Comparison of ENCODE assay signal across 8 mouse cellular contexts in the genomic region with DNA sequence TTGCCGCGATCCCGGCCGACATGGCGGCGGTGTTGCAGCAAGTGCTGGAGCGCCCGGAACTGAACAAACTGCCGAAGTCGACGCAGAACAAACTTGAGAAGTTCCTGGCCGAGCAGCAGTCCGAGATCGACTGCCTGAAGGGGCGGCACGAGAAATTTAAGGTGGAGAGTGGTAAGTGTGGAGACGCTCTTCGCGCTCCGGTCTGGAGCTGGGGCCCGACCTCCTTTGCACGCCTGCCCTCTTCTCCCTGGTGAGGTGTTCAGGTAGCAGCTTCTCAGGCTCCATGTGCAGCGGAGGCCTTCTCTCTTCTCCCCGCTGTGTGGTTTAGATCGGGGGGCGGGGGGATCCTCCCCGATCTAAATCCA. TPM values are rescaled to one million over a fixed set of nuclear protein-coding genes. Genes with fewer than 3 reads are reported as not detected.
DNase-seq lines count a peak whose midpoint lies in the region; ATAC-seq and TF ChIP-seq lines count a peak whose summit lies in the region.

No protein-coding gene starts in this region.

- under 1% methylated on average over 27 of the region's 27 CpGs for WGBS in kidney, embryonic 15.5 days
- 0% methylated on average over 25 of the region's 27 CpGs for WGBS in hindbrain, postnatal 0 days
- under 1% methylated on average over 27 of the region's 27 CpGs for WGBS in midbrain, postnatal 0 days

- H3K36me3 ChIP-seq in kidney, embryonic 15.5 days: peaks cover 40% of the 10 kb centered on the region
- peaks cover 7% of the 10 kb centered on the region for H3K36me3 ChIP-seq in hindbrain, postnatal 0 days (ENCODE audit: insufficient read depth, low read length)
- H3K36me3 ChIP-seq in midbrain, postnatal 0 days (ENCODE audit: insufficient read depth, low read length): peaks cover 12% of the 10 kb centered on the region

- ATAC-seq in kidney, embryonic 15.5 days (replicated peaks; ENCODE audit: low FRiP score): peak; percentile 68
- ATAC-seq in hindbrain, postnatal 0 days: no peak
- ATAC-seq in midbrain, postnatal 0 days (ENCODE audit: low FRiP score): peak; percentile 50

- peak overlapping the region; percentile 65 for H3K4me2 ChIP-seq in kidney, embryonic 15.5 days
- H3K4me2 ChIP-seq in hindbrain, postnatal 0 days (ENCODE audit: low read depth, low read length): peak overlapping the region; percentile 74
- H3K4me2 ChIP-seq in midbrain, postnatal 0 days (ENCODE audit: low read depth, low read length, poor library complexity, severe bottlenecking): peak overlapping the region; percentile 64

- H3K27me3 ChIP-seq in kidney, embryonic 15.5 days: no peaks in the 10 kb centered on the region
- no peaks in the 10 kb centered on the region for H3K27me3 ChIP-seq in hindbrain, postnatal 0 days (ENCODE audit: insufficient read depth, low read length)
- H3K27me3 ChIP-seq in midbrain, postnatal 0 days (ENCODE audit: insufficient read depth, low read length): no peaks in the 10 kb centered on the region

- peaks cover 7% of the 10 kb centered on the region; the same call in 1 of the 2 replicates for H3K4me1 ChIP-seq in kidney, embryonic 15.5 days
- H3K4me1 ChIP-seq in brown adipose tissue, adult 24 weeks (ENCODE audit: control insufficient read depth, insufficient read depth, insufficient read length, low read length): peaks cover 2% of the 10 kb centered on the region; the same call in 1 of the 2 replicates
- H3K4me1 ChIP-seq in hindbrain, postnatal 0 days (ENCODE audit: insufficient read depth, low read length): no peaks in the 10 kb centered on the region
- no peaks in the 10 kb centered on the region; the same call in 1 of the 2 replicates for H3K4me1 ChIP-seq in midbrain, postnatal 0 days (ENCODE audit: insufficient read depth, low read length)

- peak overlapping the region; percentile 90 for H3K4me3 ChIP-seq in kidney, embryonic 15.5 days (replicated peaks)
- peak overlapping the region; percentile 83 for H3K4me3 ChIP-seq in brown adipose tissue, adult 24 weeks (ENCODE audit: insufficient read depth, low read depth, low read length)
- peak overlapping the region; percentile 91 for H3K4me3 ChIP-seq in hindbrain, postnatal 0 days (ENCODE audit: low read length)
- peak overlapping the region; percentile 79 for H3K4me3 ChIP-seq in midbrain, postnatal 0 days (ENCODE audit: low read depth, low read length)

- peak overlapping the region; percentile 91 for H3K27ac ChIP-seq in kidney, embryonic 15.5 days
- H3K27ac ChIP-seq in brown adipose tissue, adult 24 weeks (replicated peaks; ENCODE audit: low read depth, low read length): peak overlapping the region; percentile 59
- peak overlapping the region; percentile 86 for H3K27ac ChIP-seq in hindbrain, postnatal 0 days
- peak overlapping the region; percentile 78 for H3K27ac ChIP-seq in midbrain, postnatal 0 days (ENCODE audit: low read depth, low read length)

- no peak for TF ChIP-seq CTCF in hindbrain, postnatal 0 days (IDR thresholded peaks at IDR 0.05; ENCODE audit: low read depth)
- no peak for TF ChIP-seq CTCF in midbrain, postnatal 0 days (IDR thresholded peaks at IDR 0.05)

- H3K9ac ChIP-seq in kidney, embryonic 15.5 days: peak overlapping the region; percentile 84
- H3K9ac ChIP-seq in hindbrain, postnatal 0 days (replicated peaks; ENCODE audit: low read length): peak overlapping the region; percentile 76
- H3K9ac ChIP-seq in midbrain, postnatal 0 days (replicated peaks; ENCODE audit: low read length, poor library complexity, severe bottlenecking): peak overlapping the region; percentile 73

- no peak for DNase-seq in kidney, postnatal 4 days
- DNase-seq in hindbrain, postnatal 0 days (ENCODE audit: low spot score): no peak
- DNase-seq in midbrain, postnatal 0 days (ENCODE audit: low spot score): no peak
- no peak for DNase-seq in urinary bladder, postnatal 25 days (ENCODE audit: low spot score)
- DNase-seq in adipocyte (ENCODE audit: low spot score): no peak
- DNase-seq in cerebellum, postnatal 10 days: no peak

- H3K9me3 ChIP-seq in kidney, embryonic 15.5 days (replicated peaks): no peaks in the 10 kb centered on the region
- no peaks in the 10 kb centered on the region for H3K9me3 ChIP-seq in hindbrain, postnatal 0 days (ENCODE audit: low read length)
- H3K9me3 ChIP-seq in midbrain, postnatal 0 days (ENCODE audit: low read length): no peaks in the 10 kb centered on the region

RNA-seq across cellular contexts. Expression of a gene that starts 0.6 kb away (rescaled TPM):
- 36.3 and 39.3 TPM in 2 replicates for polyA plus RNA-seq in kidney, embryonic 15.5 days (2015; fragmentation: Nextera tagmentation; extraction: Ambion mirVana)
- polyA plus RNA-seq in brown adipose tissue, adult 24 weeks (2012; ENCODE audit: insufficient read depth, insufficient read length, missing spikeins): 41.0 and 56.4 TPM in 2 replicates
- 18.1 and 48.5 TPM in 2 replicates for total RNA-seq in hindbrain, postnatal 0 days (2014; rRNA removed)
- 49.6 and 52.4 TPM in 2 replicates for polyA plus RNA-seq in hindbrain, postnatal 0 days (2015; fragmentation: Nextera tagmentation; extraction: Ambion mirVana)
- total RNA-seq in midbrain, postnatal 0 days (2014; rRNA removed): 20.1 and 36.8 TPM in 2 replicates
- polyA plus RNA-seq in midbrain, postnatal 0 days (2015; fragmentation: Nextera tagmentation; extraction: Ambion mirVana): 44.3 and 45.2 TPM in 2 replicates

RNA-seq across cellular contexts. Expression of a gene that starts 0.8 kb away (rescaled TPM):
- 168 and 185 TPM in 2 replicates for polyA plus RNA-seq in kidney, embryonic 15.5 days (2015; fragmentation: Nextera tagmentation; extraction: Ambion mirVana)
- polyA plus RNA-seq in brown adipose tissue, adult 24 weeks (2012; ENCODE audit: insufficient read depth, insufficient read length, missing spikeins): 59.4 and 70.2 TPM in 2 replicates
- total RNA-seq in hindbrain, postnatal 0 days (2014; rRNA removed): 70.8 and 76.3 TPM in 2 replicates
- polyA plus RNA-seq in hindbrain, postnatal 0 days (2015; fragmentation: Nextera tagmentation; extraction: Ambion mirVana): 137 and 141 TPM in 2 replicates
- total RNA-seq in midbrain, postnatal 0 days (2014; rRNA removed): 80.8 and 84.8 TPM in 2 replicates
- 116 and 147 TPM in 2 replicates for polyA plus RNA-seq in midbrain, postnatal 0 days (2015; fragmentation: Nextera tagmentation; extraction: Ambion mirVana)
